Mouse (Mus musculus) urinary bladder, postnatal 4 days (tissue): ENCODE measurements around the gene Slc25a19.

ENCODE experiments used
- DNase-seq, 2 experiments: peaks; one replicate each; pipeline ENCODE4 v3.0.0; 2021 to 2022; ENCODE audit warnings: low spot score in 2 of 2

The Slc25a19 gene

DNA sequence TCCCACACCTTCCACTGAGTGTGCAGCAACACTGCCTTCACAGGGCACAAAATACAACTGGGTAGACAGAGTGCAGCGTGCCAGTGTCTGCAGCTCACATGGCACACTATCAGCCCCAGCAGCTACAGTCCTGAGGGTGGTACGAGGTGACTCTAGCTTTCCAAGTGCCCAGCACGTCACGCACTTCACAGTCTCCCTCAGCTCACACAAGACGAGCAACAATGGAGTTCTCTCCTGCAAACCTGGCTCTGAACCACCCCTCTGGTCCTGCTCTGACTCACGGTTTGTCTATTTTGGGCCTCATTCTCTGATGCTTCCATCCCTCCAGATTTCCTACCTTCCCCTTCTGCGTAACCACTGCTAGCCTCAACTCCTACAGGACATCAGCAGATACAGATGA is 28.4 kb downstream of the Slc25a19 start:
- no peak for DNase-seq

DNA sequence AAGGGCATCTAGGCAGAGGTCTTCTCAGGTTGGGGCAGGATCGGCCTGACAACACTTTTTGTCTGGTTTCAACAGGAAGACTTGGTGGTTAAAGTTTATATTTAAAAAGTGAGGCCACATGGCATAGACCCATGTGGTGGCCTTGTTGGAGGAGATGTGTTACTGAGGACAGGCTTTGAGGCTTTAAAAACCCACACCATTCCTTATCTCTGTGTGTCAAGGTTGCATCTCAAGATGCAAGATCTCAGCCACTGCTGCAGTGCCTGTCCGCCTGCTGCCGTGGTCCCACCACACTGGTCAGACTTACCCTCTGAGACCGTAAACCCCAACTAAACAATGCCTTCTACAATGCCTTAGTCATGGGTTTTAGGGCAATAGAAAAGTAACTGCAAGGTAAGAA is 29.8 kb downstream of the Slc25a19 start:
- no peak for DNase-seq

DNA sequence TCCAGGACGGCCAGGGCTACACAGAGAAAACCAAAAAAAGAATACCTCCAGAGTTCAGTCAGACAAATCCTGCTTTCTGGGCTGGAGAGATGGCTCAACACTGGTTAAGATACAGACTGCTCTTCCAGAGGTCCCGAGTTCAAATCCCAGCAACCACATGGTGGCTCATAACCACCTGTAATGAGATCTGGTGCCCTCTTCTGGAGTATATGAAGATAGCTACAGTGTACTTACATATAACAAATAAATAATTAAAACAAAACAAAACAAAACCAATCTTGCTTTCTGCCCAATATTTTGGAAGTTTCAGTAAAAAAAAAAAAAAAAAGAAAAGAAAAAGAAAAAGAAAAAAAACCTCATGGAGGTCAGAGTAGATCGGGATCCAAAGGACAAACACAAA is 32.9 kb downstream of the Slc25a19 start:
- DNase-seq, result no peak

DNA sequence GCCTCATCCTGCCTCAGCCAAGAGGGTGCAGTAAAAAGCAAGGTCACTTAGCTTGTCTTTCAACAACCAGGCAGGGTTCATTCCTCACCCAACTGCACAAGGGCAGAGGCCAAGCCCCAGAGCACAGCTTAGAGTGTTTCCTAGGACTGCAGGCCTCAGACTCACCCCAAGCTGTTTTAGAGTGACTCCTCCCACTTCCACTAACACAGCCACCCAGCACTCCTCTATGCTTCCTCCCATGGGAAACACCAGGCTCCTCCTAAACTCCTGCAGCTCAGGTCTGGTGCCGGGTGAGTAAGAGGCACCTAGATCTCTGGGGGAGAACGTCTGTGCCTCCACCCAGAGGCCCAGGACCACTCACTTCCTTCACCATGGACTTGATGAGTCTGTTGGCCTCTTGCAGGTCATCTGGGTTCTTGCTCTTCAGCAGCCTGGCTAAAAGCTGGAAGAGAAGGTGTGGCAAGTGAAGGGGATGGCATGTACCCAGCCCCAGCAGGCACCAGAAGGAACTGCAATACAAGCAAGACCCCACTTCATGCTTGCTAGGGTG is 37.5 kb downstream of the Slc25a19 start:
- no peak for DNase-seq

DNA sequence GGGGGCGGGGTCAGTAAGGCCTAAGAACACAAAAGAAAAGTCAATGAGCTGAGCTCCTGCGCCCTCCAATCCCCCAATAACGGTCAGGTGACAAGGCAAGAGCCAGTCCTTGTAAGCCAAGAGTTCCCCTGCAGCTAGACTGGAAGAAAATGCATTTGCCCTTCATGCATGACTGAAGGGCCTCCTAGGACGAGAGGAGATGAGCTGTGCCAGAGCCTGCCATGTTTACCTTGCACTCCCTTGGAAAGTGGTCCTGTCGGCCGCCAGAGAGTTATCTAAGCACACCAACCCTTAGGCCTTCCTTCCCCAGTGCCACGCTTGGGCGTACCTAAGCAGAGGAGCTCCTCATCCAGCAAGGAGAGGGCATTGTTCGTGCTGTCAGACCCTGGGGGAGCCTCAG is 40.1 kb downstream of the Slc25a19 start:
- DNase-seq, result no peak

DNA sequence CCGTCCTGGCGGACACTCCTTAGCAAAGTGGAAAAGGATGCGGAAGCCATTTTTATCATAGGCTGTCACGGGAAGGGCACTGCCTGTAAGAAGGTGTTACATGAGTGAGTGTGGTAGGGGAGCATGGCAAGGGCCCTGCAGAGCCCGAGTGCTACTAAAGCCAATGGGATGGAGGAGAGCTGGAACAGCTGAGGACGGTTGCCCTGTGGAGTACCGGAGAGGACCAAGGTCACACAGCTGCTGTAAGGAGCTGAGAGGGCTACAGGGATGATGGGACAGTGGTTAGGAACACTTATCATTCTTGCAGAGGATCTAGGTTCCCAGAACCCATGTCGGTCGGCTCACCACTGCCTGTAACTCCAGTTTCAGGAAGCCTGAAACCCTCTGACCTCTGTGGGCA is 41.7 kb downstream of the Slc25a19 start:
- no peak for DNase-seq

DNA sequence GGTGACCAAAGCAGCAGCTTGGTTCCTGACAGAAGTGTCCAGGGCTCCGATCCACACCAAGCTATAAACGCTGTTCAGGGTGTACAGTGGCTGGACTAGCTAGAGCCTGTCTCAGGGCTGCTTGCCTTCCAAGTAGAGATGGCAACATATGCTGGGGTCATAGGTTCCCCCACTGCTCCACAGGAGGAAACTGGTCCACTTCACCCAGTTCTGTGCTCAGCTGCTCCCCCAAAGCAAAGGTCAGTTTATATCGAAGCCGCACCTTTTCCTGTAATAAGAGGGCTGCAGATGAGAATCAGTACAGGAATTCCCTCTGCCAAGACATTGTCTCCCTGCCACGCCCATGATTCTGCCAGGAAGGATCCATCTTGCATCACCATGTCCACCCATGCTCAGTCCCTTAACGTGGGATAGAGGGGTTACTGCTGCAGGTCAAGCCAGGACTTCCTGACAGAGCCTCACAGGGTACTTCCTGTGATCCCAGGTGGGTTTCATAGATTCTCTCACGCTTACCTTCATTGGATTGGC is 42.5 kb downstream of the Slc25a19 start:
- no peak for DNase-seq

DNA sequence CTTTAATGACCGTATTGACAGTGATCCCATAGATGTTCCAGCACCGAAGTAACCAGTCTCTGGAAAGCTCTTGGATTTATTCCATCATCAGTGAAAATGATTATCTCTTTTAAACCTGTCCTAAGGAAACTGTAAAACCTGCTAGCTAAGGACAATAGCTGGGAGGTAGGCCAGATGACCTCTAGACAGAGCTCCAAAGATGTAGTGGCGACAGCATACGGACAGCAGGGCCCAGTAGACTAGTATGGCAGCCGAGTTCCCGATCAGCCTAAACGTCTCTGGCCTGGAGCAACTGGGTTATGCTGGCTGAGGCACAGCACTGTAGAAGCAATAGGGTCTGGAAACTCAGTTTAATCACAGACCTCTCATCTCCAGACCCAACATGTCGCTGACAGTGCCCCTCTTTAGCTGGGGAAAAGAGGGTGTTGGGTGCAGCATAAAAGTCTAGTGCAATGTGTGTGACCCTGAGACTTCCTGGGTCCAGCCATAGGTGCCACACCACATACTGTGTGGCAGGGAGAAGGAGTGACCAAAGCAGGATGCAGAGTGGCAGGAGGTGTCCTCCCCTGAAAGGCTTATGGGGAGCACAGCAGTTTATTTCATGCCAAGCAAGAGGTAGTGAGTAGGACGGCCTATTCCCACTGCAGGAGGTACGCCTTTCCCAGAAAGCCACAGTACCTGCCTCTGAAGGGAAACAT is 43.6 kb downstream of the Slc25a19 start:
- no peak for DNase-seq

DNA sequence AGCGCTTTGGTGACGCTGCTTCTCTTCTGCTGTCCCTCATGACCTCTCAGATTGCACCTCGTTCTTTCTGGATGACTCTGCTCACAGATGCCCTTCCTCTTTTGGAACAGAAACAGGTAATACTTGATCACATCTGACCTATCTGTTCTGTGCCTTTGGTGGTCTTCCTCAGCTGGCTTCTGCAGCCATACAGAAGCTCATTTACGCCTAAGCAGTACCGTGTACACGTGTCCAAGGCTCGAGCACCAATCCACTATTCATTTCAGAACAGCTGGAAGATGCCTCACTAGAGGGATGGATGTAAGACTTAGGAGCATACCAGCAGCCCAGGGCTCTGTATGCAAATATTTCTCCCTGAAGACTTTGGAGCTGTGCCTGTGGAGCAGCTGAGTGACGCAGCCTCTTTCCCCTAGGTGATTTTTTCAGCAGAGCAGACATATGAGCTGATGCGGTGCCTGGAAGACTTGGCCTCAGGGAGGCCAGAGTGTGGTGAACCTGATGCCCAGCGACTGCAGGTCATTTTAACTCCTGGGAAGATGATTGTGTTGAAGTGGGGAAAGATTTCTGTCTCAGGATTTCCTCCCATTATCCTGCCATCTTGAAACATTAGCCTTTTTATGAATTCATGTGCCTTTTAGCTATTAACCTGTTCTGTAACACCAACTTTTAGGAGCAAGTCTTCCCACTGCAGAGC is 45.0 kb downstream of the Slc25a19 start:
- no peak for DNase-seq

DNA sequence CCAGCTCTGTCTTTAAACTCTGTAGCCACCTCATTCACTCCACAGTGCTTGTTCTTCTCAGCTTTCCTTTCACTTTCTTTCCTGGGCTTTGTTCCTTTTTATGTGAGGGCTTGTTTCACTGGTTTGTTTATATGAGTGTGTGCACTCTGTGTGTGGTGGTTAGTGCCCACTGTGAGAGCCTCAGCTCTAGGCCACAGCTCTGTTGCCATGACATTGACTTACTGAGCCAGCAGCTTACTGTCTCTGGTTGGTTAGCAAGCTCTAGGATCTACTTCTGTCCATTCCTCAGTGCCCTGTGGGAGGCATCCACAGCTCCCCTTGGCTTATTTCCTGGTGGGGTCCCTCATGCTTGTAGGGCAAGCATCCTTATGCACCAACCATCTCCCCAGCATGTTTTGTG is 49.0 kb downstream of the Slc25a19 start:
- no peak for DNase-seq

DNA sequence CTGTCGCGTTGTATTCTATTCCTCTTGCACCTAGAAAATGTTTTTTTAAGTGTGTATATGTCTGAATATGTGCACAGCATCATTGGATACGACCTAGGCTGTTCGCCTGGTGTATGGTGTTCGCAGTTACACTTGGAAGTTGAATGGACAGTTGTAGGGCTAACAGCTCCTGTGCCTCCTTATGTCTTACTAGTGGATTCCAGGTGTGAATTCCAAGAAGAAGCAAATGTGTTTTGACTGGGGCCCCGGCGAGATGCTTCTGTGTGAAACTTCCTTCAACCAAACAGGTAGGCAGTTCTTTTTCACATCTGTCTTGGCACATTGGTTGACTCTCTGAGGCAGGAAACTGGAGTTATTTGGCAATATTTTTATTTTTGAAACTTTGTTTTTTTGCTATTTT is 63.1 kb downstream of the Slc25a19 start:
- no peak for DNase-seq
